Comparison of ENCODE assay signal across 26 mouse cellular contexts in the genomic region with DNA sequence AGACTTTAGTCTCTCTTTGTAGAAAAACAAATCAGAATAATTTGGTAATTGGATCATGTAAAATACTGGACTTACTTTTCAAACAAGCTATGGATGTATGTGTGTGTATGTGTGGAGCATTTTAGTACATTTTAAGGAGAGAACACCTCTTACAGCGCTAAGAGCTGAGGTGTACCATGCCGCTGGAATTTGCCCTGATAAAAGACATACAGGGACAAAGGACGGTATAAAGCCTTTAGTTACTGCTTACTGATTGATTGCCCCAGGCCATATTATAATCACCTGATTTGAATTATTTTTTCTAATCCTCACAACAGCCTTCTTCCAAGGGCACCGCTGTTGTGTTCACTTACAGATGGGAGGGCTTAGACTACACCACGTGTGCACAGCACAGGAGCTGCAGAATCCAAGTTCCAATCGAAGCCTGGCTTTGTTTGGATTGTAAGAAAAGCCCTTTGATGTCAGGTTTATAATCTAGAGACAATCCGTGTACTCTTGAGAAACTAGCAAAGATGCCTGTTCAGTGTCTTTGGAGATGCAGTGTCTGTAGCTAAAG.
DNase-seq lines count a peak whose midpoint lies in the region; ATAC-seq and TF ChIP-seq lines count a peak whose summit lies in the region.
"Had no signal": no experiment of that assay in that cellular context is flagged by ENCODE, and none has a peak within 500 bp of the region (broad histone marks: within the 10 kb centered on the region; RNA-seq: fewer than 3 reads in every experiment).

No protein-coding gene starts in this region.

- no peak overlapping the region for H3K4me3 ChIP-seq in midbrain, embryonic 12.5 days
- H3K4me3 ChIP-seq in midbrain, embryonic 11.5 days (ENCODE audit: low read depth, low read length), result no peak overlapping the region
- H3K4me3 ChIP-seq in midbrain, embryonic 14.5 days (replicated peaks; ENCODE audit: low read depth, low read length), result no peak overlapping the region
- no peak overlapping the region for H3K4me3 ChIP-seq in midbrain, postnatal 0 days (ENCODE audit: low read depth, low read length)
- H3K4me3 ChIP-seq in heart, embryonic 11.5 days (ENCODE audit: low read depth, low read length), result no peak overlapping the region
- H3K4me3 ChIP-seq: embryonic facial prominence, embryonic 10.5 days; embryonic facial prominence, embryonic 13.5 days; erythroblast, embryonic 14.5 days; heart, adult 2 months; heart, embryonic 12.5 days; heart, embryonic 15.5 days had no signal

- H3K36me3 ChIP-seq in midbrain, embryonic 12.5 days, result no peaks in the 10 kb centered on the region
- no peaks in the 10 kb centered on the region for H3K36me3 ChIP-seq in midbrain, embryonic 11.5 days (ENCODE audit: control insufficient read depth, insufficient read depth, low read length)
- H3K36me3 ChIP-seq in midbrain, embryonic 14.5 days (ENCODE audit: control insufficient read depth, insufficient read depth, low read length), result no peaks in the 10 kb centered on the region
- no peaks in the 10 kb centered on the region for H3K36me3 ChIP-seq in midbrain, postnatal 0 days (ENCODE audit: insufficient read depth, low read length)
- no peaks in the 10 kb centered on the region for H3K36me3 ChIP-seq in heart, embryonic 11.5 days (ENCODE audit: control insufficient read depth, insufficient read depth, low read length)
- H3K36me3 ChIP-seq: embryonic facial prominence, embryonic 10.5 days; embryonic facial prominence, embryonic 13.5 days; heart, embryonic 12.5 days; heart, embryonic 15.5 days had no signal

- H3K27ac ChIP-seq in midbrain, embryonic 12.5 days (replicated peaks), result no peak overlapping the region
- no peak overlapping the region for H3K27ac ChIP-seq in midbrain, embryonic 11.5 days (ENCODE audit: low read depth, low read length)
- H3K27ac ChIP-seq in midbrain, embryonic 14.5 days (replicated peaks; ENCODE audit: low read depth, low read length), result no peak overlapping the region
- no peak overlapping the region for H3K27ac ChIP-seq in midbrain, postnatal 0 days (ENCODE audit: low read depth, low read length)
- H3K27ac ChIP-seq in heart, embryonic 11.5 days (ENCODE audit: low read depth, low read length), result no peak overlapping the region
- H3K27ac ChIP-seq: embryonic facial prominence, embryonic 10.5 days; embryonic facial prominence, embryonic 13.5 days; heart, adult 2 months; heart, embryonic 15.5 days; hindbrain, embryonic 14.5 days had no signal

- no peak overlapping the region for H3K4me2 ChIP-seq in midbrain, embryonic 12.5 days (replicated peaks)
- no peak overlapping the region for H3K4me2 ChIP-seq in midbrain, embryonic 11.5 days
- no peak overlapping the region for H3K4me2 ChIP-seq in midbrain, embryonic 14.5 days (ENCODE audit: low read length)
- H3K4me2 ChIP-seq in midbrain, postnatal 0 days (ENCODE audit: low read depth, low read length, poor library complexity, severe bottlenecking), result no peak overlapping the region
- H3K4me2 ChIP-seq in heart, embryonic 11.5 days, result no peak overlapping the region
- H3K4me2 ChIP-seq: embryonic facial prominence, embryonic 13.5 days; heart, embryonic 12.5 days; heart, embryonic 15.5 days; hindbrain, embryonic 14.5 days had no signal

- H3K4me1 ChIP-seq in midbrain, embryonic 12.5 days, result no peaks in the 10 kb centered on the region
- no peaks in the 10 kb centered on the region for H3K4me1 ChIP-seq in midbrain, embryonic 11.5 days (ENCODE audit: control insufficient read depth, insufficient read depth, low read length)
- no peaks in the 10 kb centered on the region for H3K4me1 ChIP-seq in midbrain, embryonic 14.5 days (ENCODE audit: control insufficient read depth, insufficient read depth, low read length)
- no peaks in the 10 kb centered on the region for H3K4me1 ChIP-seq in midbrain, postnatal 0 days (ENCODE audit: insufficient read depth, low read length)
- H3K4me1 ChIP-seq in heart, embryonic 11.5 days (ENCODE audit: control insufficient read depth, insufficient read depth, low read length), result no peaks in the 10 kb centered on the region
- H3K4me1 ChIP-seq: embryonic facial prominence, embryonic 10.5 days; embryonic facial prominence, embryonic 13.5 days; heart, embryonic 12.5 days; heart, embryonic 15.5 days had no signal

- no peak overlapping the region for H3K9ac ChIP-seq in midbrain, embryonic 12.5 days (replicated peaks)
- H3K9ac ChIP-seq in midbrain, embryonic 11.5 days (ENCODE audit: low read length), result no peak overlapping the region
- no peak overlapping the region for H3K9ac ChIP-seq in midbrain, embryonic 14.5 days (replicated peaks; ENCODE audit: low read length)
- H3K9ac ChIP-seq in midbrain, postnatal 0 days (replicated peaks; ENCODE audit: low read length, poor library complexity, severe bottlenecking), result no peak overlapping the region
- H3K9ac ChIP-seq in heart, embryonic 11.5 days (ENCODE audit: low read depth, low read length), result no peak overlapping the region
- H3K9ac ChIP-seq: embryonic facial prominence, embryonic 13.5 days; heart, embryonic 12.5 days; heart, embryonic 15.5 days; hindbrain, embryonic 14.5 days had no signal

- no peaks in the 10 kb centered on the region for H3K9me3 ChIP-seq in midbrain, embryonic 12.5 days
- H3K9me3 ChIP-seq in midbrain, embryonic 11.5 days (ENCODE audit: control insufficient read depth, low read length), result no peaks in the 10 kb centered on the region
- H3K9me3 ChIP-seq in midbrain, embryonic 14.5 days (ENCODE audit: control insufficient read depth, low read length), result no peaks in the 10 kb centered on the region
- H3K9me3 ChIP-seq in midbrain, postnatal 0 days (ENCODE audit: low read length), result no peaks in the 10 kb centered on the region
- H3K9me3 ChIP-seq in heart, embryonic 11.5 days (replicated peaks; ENCODE audit: control insufficient read depth, low read length), result no peaks in the 10 kb centered on the region
- H3K9me3 ChIP-seq: embryonic facial prominence, embryonic 10.5 days; embryonic facial prominence, embryonic 13.5 days; heart, embryonic 15.5 days had no signal

- DNase-seq in midbrain, embryonic 11.5 days (ENCODE audit: low spot score, missing footprints), result no peak
- peak; percentile 36 for DNase-seq in brain, embryonic 14.5 days (ENCODE audit: low read depth)
- peak; percentile 49 for DNase-seq in midbrain, embryonic 14.5 days
- no peak for DNase-seq in midbrain, postnatal 0 days (ENCODE audit: low spot score)
- DNase-seq: adrenal gland, adult 2 months; adrenal gland, postnatal 14 days; cerebellum, adult 11-12 months; cerebellum, adult 8-10 months; cerebellum, postnatal 10 days; cerebellum, postnatal 36 days; embryo, embryonic 11 days; gastrocnemius, postnatal 10 days; gastrocnemius, postnatal 36 days; heart, adult 2 months; heart, postnatal 10 days; heart, postnatal 4 days had no signal

- WGBS in midbrain, embryonic 12.5 days, result 62% methylated on average over 7 of the region's 7 CpGs
- 72% methylated on average over 7 of the region's 7 CpGs for WGBS in midbrain, embryonic 11.5 days
- WGBS in midbrain, embryonic 14.5 days, result 47% methylated on average over 7 of the region's 7 CpGs
- WGBS in midbrain, postnatal 0 days, result 43% methylated on average over 7 of the region's 7 CpGs
- WGBS in heart, embryonic 11.5 days (ENCODE audit: insufficient replicate concordance), result 77% methylated on average over 7 of the region's 7 CpGs

- TF ChIP-seq CTCF in brain, embryonic 14.5 days (IDR thresholded peaks at IDR 0.05; ENCODE audit: borderline replicate concordance, extremely low read depth, insufficient read depth, insufficient read length), result no peak
- TF ChIP-seq CTCF in midbrain, postnatal 0 days (IDR thresholded peaks at IDR 0.05), result no peak

- peak; percentile 78 for ATAC-seq in midbrain, embryonic 12.5 days (ENCODE audit: low FRiP score, low read depth)
- ATAC-seq in midbrain, embryonic 11.5 days (ENCODE audit: low FRiP score), result no peak
- ATAC-seq in midbrain, embryonic 14.5 days (ENCODE audit: low FRiP score, low TSS enrichment), result peak; percentile 66; the same call in 1 of the 2 replicates
- ATAC-seq in midbrain, postnatal 0 days (ENCODE audit: low FRiP score), result 0 out of 2 replicates have a peak, but pooled peaks have one; percentile 44
- ATAC-seq in heart, embryonic 11.5 days (replicated peaks; ENCODE audit: insufficient number of reproducible peaks, low FRiP score, low TSS enrichment), result no peak
- ATAC-seq: CD4-positive, CD25-positive, alpha-beta regulatory T cell, adult 4 months; forebrain, embryonic 16.5 days had no signal

- TF ChIP-seq POLR2A in brain, embryonic 14.5 days (IDR thresholded peaks at IDR 0.05; ENCODE audit: borderline replicate concordance, extremely low read depth, insufficient read depth, insufficient read length, poor library complexity, severe bottlenecking), result no peak

- no peaks in the 10 kb centered on the region for H3K27me3 ChIP-seq in midbrain, embryonic 12.5 days
- no peaks in the 10 kb centered on the region for H3K27me3 ChIP-seq in midbrain, embryonic 11.5 days (ENCODE audit: control insufficient read depth, insufficient read depth, low read length)
- H3K27me3 ChIP-seq in midbrain, embryonic 14.5 days (ENCODE audit: control insufficient read depth, insufficient read depth, low read length), result no peaks in the 10 kb centered on the region
- no peaks in the 10 kb centered on the region for H3K27me3 ChIP-seq in midbrain, postnatal 0 days (ENCODE audit: insufficient read depth, low read length)
- H3K27me3 ChIP-seq in heart, embryonic 11.5 days (ENCODE audit: control insufficient read depth, insufficient read depth, low read length), result no peaks in the 10 kb centered on the region
- H3K27me3 ChIP-seq: embryonic facial prominence, embryonic 13.5 days; heart, embryonic 12.5 days; heart, embryonic 15.5 days had no signal

Comparison
In these comparisons a context has a peak if more than half of its experiments do, and no peak if none do; other contexts are left out.
1. ATAC-seq: peak in midbrain, embryonic 12.5 days (single experiment), midbrain, embryonic 14.5 days (single experiment) and midbrain, postnatal 0 days (single experiment); none in midbrain, embryonic 11.5 days (single experiment) and heart, embryonic 11.5 days (single experiment).
2. DNase-seq: peak in brain, embryonic 14.5 days (single experiment) and midbrain, embryonic 14.5 days (single experiment); none in midbrain, embryonic 11.5 days (single experiment) and midbrain, postnatal 0 days (single experiment).